Mouse (Mus musculus) embryonic facial prominence, embryonic 10.5 days (tissue): Measurements from ENCODE around the gene Zfp956. TPM values are rescaled to one million over a fixed set of nuclear protein-coding genes. Genes with fewer than 3 reads are reported as not detected.
"Not testable (repeated sequence)": the region's sequence is repeated elsewhere in the genome, so short reads cannot be mapped to it uniquely, and the experiment has no call there.

Experiments
- DNase-seq: peaks from one replicate; pipeline ENCODE4 v3.0.0-alpha.2; 2017; ENCODE audit warnings: low spot score
- H3K27ac ChIP-seq: fragments of 300-500 bp; sonication (generic); replicated peaks from 2 replicates; pipeline ENCODE4 v1.5.1; 2016; ENCODE audit warnings: mild to moderate bottlenecking
- H3K27me3 ChIP-seq: fragments of 300-500 bp; sonication (generic); replicated peaks from 2 replicates; pipeline ENCODE4 v1.6.1; 2016; ENCODE audit warnings: low read depth, mild to moderate bottlenecking; ENCODE audit not compliant: poor library complexity, severe bottlenecking
- H3K36me3 ChIP-seq: fragments of 300-500 bp; sonication (generic); replicated peaks from 2 replicates; pipeline ENCODE4 v1.6.1; 2016; ENCODE audit warnings: mild to moderate bottlenecking, moderate library complexity
- H3K4me1 ChIP-seq: fragments of 300-500 bp; sonication (generic); 2 replicates; pipeline ENCODE4 v1.6.1; 2016
- H3K4me3 ChIP-seq: fragments of 300-500 bp; sonication (generic); 2 replicates; pipeline ENCODE4 v1.5.1; 2016; ENCODE audit warnings: mild to moderate bottlenecking, moderate library complexity
- H3K9me3 ChIP-seq: fragments of 300-500 bp; sonication (generic); 2 replicates; pipeline ENCODE4 v1.6.1; 2016; ENCODE audit warnings: mild to moderate bottlenecking
- WGBS: fragments of 180-500 bp; shearing (Covaris S2); methylation state at CpG from one replicate; pipeline ENCODE4 v1.1.7; 2016; 5-methylcytosine and 5-hydroxymethylcytosine counted together
- polyA plus RNA-seq: library from polyadenylated mRNA; unstranded; fragments of >200 nt; fragmentation: Nextera tagmentation; extraction: Ambion mirVana; gene quantifications from 2 replicates; pipeline ENCODE4 v1.2.1, GENCODE M21; 2016

Zfp956 gene
- polyA plus RNA-seq, 1 experiment from 2014 or later = 9.2 TPM

DNA sequence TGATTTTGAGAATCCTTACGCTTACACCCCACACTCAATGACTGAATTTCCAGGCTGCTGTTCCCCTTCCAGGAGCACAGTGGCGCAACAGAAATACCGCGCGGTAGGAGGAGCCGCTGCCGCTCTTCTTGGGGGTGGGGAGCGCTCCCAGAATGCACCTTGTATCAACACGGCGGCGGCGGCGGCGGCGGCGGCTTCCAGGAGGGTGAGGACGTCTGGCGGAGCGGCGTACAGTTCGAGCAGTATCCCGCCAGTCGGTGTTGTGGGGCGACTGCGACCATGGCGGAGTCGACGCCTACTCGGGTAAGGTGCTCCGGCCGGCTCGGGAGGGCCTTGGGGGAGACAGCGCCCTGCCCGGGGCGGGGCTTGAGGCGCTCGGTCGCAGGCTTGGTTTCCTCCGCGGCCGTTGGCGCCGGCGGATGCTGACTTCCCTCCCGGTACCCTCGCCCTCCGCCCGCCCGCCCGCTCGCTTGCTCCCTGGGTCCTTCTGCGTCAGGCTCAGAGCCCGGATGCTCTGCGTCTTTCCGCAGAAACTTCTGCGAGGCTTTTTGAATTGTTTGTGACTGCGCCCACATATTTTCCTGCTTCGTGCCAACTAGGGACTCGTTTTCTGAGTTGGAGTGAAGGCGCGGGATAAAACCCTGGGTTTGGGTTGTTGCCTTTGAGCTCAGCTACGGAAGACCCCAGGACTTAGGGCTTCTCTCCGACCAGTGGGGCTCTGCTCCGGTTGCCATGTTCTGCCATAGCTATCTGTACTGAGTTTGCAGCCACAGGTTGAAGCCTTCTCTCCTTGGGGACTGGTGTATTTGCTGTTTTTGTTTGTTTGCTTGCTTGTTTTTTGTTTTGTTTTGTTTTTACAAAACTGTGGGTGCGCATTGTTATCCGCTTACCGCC lies 32.5 kb upstream of the Zfp956 start, which contains the start of gene Zfp212:
Gene Zfp212 (plus strand): TSS at position 30 of the 894 bp plus-strand sequence.
- Histone ChIP-seq H3K27ac (peak within 1 kb of the TSS; percentile 97), H3K4me3 (peak within 1 kb of the TSS; percentile 88), H3K4me1 (peaks cover 9% of the 10 kb centered on the region), H3K36me3 (no peaks in the 10 kb centered on the region; the same call in 1 of the 2 replicates), H3K9me3 (no peaks in the 10 kb centered on the region), H3K27me3 (no peaks in the 10 kb centered on the region)
- under 1% methylated on average over 67 of the region's 67 CpGs for WGBS
- DNase-seq = peak; percentile 94

DNA sequence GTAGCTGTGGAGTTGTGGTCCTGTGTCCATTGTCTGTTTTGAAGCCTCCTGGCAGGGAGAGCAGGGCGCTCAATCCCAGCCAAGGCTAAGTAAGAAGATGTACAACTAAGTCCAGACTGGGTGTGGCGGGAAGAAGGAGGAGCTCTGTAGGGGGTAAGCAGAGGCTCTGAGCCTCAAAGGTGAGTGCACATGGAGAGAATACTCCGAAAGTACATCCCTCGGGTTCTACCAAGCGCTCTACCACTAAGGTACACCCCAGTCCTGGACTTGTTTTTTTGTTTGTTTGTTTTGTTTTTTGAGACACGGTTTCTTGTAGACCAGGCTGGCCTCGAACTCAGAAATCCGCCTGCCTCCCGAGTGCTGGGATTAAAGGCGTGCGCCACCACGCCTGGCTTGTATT lies 10.7 kb upstream of the Zfp956 start:
- H3K4me1 ChIP-seq = peaks cover 14% of the 10 kb centered on the region
- H3K27ac ChIP-seq = peak overlapping the region; percentile 90; the same call in 1 of the 2 replicates
- H3K36me3 ChIP-seq = peaks cover 20% of the 10 kb centered on the region
- no peaks in the 10 kb centered on the region for H3K27me3 ChIP-seq
- 49% methylated on average over 12 of the region's 12 CpGs for WGBS
- DNase-seq = no peak
- 0 out of 2 replicates have a peak, but pooled peaks cover 3% of the 10 kb centered on the region for H3K9me3 ChIP-seq
- peak overlapping the region; percentile 62 for H3K4me3 ChIP-seq

DNA sequence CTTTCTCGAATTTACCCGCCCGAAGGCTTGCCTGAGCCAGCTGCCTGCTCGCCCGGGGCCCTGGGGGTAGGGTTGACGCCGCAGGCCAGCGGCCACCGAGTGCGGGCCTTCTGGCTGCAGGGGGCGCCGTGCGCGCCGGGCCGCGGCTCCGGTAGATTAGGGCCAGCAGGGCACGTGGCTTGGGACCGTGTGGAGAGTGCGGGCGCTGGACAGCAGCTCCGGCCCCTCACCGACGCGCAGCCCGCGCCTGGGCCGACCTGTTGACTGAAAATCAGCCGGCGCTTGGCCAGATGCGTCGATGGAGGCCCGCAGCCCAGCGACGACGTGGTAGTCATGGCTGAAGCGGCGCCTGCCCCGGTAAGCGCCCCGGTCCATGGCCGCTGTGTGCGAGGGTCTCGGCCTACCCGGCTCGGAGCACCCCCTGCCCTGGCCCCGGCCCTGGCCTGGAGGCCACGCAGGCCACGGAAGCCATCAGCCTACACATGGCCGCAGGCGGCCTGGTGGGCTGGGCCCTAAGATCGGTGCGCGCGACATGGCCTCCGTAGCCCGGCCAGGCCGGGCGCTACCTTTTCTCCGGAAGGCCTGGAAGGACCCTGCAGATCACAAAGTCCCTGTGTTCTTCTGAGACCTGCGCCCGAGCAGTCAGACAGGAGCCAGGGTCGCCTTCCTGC lies 10.0 kb upstream of the Zfp956 start:
- Histone ChIP-seq H3K9me3 (0 out of 2 replicates have a peak, but pooled peaks cover 3% of the 10 kb centered on the region), H3K4me1 (peaks cover 14% of the 10 kb centered on the region), H3K27me3 (no peaks in the 10 kb centered on the region), H3K36me3 (peaks cover 20% of the 10 kb centered on the region), H3K4me3 (peak overlapping the region; percentile 62), H3K27ac (peak overlapping the region; percentile 90)
- peak; percentile 87 for DNase-seq
- 8% methylated on average over 64 of the region's 64 CpGs for WGBS

DNA sequence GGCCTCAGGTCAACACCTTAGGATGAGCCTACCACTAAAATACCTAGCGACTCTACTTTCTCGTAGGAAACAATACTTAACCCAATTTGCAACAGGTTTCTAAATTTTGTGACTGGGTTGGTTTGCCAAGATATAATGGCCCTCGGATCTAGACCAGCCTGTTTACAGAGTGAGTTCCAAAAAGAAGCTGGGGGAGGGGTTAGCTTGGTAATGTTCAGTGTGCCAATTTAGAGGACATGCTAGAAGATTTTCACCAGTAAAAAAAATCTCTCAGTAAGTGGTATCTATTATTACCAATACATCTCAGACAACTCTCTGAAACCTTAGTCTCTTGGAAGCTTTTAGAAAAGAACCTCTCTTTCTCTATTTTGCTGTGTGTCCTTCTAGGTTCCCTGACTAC lies 9.5 kb upstream of the Zfp956 start:
- H3K9me3 ChIP-seq = 0 out of 2 replicates have a peak, but pooled peaks cover 3% of the 10 kb centered on the region
- DNase-seq = no peak
- H3K36me3 ChIP-seq = peaks cover 20% of the 10 kb centered on the region
- peak overlapping the region; percentile 90 for H3K27ac ChIP-seq
- H3K4me1 ChIP-seq = peaks cover 14% of the 10 kb centered on the region
- 80% methylated on average over 3 of the region's 3 CpGs for WGBS
- H3K27me3 ChIP-seq = no peaks in the 10 kb centered on the region
- H3K4me3 ChIP-seq = peak overlapping the region; percentile 62

DNA sequence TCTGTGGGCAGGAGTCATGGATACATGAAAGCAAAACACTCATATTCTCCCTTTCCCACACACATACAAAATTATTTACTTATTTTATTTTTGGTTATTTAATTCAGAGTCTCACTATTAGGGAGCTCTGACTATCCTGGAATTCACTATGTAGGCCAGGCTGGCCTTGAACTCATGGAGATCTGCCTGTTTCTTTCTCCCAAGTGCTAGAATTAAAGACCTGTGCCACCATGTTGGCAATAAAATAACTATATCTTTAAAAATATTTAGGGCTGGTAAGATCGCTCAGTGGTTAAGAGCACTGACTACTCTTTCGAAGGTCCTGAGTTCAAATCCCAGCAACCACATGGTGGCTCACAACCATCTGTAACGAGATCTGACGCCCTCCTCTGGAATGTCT lies 5.8 kb upstream of the Zfp956 start:
- Histone ChIP-seq H3K27me3 (0 out of 2 replicates have a peak, but pooled peaks cover 8% of the 10 kb centered on the region), H3K4me1 (peaks cover 13% of the 10 kb centered on the region), H3K9me3 (0 out of 2 replicates have a peak, but pooled peaks cover 3% of the 10 kb centered on the region), H3K4me3 (no peak overlapping the region), H3K36me3 (peaks cover 26% of the 10 kb centered on the region), H3K27ac (no peak overlapping the region)
- 91% methylated on average over 4 of the region's 4 CpGs for WGBS
- DNase-seq = no peak

DNA sequence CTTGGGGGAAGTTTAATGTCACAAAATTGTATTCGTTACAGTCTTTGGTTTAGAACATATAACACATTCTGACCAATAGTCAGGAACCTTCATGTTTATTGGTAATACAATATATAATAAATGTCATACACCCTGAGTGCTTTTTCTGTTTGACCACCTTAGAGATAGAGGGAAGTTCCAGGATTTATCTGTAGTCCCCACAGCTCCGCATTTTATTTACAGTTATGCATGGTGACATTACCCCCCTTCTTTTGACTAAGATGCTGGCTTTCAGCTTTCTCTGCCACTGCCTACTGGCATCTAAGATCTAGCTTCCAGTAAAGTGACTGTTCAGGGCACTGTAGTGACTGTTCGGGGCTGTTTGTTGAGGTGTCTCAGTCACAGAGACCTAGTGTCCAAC lies 1.2 kb downstream of the Zfp956 start:
- Histone ChIP-seq H3K27me3 (0 out of 2 replicates have a peak, but pooled peaks cover 8% of the 10 kb centered on the region), H3K4me3 (peak overlapping the region; percentile 68; the same call in 1 of the 2 replicates)

DNA sequence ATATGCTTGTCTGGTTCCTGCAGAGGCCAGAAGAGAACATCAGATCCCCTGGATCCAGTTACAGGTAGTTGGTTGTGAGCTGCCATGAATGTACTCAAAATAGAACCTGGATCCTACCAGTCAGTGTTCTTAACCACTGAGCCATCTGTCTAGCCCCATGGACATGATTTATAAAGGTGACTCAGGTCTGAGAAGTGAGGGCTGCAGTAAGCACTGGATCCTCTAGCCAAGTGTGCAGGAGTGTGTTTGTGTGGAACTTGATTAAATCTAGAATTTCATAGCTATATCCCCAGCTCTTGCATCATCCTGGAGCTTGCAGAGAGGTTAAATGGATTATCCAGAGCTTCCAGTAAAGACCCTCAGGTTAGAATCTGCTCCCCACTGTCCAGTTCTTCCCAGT lies 4.6 kb downstream of the Zfp956 start:
- no peak for DNase-seq
- no peaks in the 10 kb centered on the region for H3K9me3 ChIP-seq
- peaks cover 56% of the 10 kb centered on the region for H3K36me3 ChIP-seq
- H3K4me3 ChIP-seq = no peak overlapping the region
- peaks cover 12% of the 10 kb centered on the region for H3K4me1 ChIP-seq
- no peaks in the 10 kb centered on the region for H3K27me3 ChIP-seq
- no peak overlapping the region for H3K27ac ChIP-seq

More for the DNA sequence above, 1.2 kb downstream of the Zfp956 start:
- WGBS = 93% methylated on average over 3 of the region's 3 CpGs
- Histone ChIP-seq H3K9me3 (no peaks in the 10 kb centered on the region), H3K4me1 (peaks cover 13% of the 10 kb centered on the region), H3K36me3 (peaks cover 33% of the 10 kb centered on the region), H3K27ac (no peak overlapping the region)
- DNase-seq = no peak

DNA sequence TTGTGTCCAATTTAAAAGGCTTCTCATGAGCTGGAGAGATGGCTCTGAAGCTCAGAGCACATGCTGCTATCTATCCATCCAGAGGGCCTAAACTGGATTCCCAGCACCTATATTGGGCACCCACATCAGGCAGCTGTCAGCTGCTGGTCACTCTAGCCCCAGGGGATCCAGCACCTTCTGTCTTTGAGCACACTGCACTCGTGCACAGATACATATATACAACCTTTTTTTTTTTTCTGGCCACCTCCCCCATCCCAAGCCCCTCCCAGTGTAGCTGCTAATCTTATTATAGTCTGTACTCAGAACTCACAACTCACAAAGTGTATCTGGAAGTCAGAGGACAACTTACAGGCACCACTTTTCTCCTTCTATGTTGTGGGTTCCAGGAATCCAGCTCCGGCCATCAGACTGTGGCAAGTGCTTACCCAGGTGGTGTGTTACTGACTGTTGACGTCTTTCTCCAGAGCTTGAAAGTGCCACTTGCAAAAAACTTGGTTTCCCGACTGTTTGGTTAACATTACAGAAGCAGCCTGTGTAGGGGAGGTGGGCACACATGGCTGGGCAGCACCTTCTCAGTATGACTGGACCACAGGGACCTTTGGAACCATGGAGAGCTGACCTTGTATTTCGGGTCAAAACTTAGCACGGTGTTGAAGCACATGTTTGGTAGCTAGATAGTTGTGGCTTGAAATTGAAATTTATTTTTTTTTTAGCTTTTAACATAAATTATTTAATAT lies 7.7 kb downstream of the Zfp956 start:
- Histone ChIP-seq H3K9me3 (no peaks in the 10 kb centered on the region), H3K27ac (no peak overlapping the region), H3K4me1 (no peaks in the 10 kb centered on the region), H3K27me3 (no peaks in the 10 kb centered on the region), H3K36me3 (peaks cover 82% of the 10 kb centered on the region), H3K4me3 (no peak overlapping the region)
- WGBS = 89% methylated on average over 6 of the region's 6 CpGs
- DNase-seq = no peak

DNA sequence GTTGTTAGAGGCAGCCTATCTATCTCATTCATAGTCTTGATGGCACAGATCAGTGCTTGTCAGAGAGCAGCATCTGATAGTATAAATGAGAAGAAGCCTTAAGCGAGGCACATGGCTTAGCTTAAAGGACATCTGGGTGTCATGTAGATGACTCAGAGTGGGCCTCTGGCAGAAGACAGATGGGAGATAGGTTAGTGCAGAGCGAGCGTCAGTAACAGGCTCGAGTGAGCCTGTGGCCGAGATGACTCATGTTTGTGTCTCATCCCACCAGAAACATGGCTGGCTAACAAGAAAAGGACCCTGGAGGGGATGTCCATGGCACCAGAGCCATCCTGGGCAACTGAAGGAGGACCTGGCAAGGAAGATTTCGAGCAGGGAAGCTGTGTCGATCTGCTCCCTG lies 9.9 kb downstream of the Zfp956 start:
- Histone ChIP-seq H3K4me1 (no peaks in the 10 kb centered on the region), H3K9me3 (no peaks in the 10 kb centered on the region), H3K27me3 (no peaks in the 10 kb centered on the region), H3K36me3 (peaks cover 65% of the 10 kb centered on the region), H3K4me3 (no peak overlapping the region), H3K27ac (no peak overlapping the region)
- DNase-seq = no peak
- 92% methylated on average over 7 of the region's 7 CpGs for WGBS

DNA sequence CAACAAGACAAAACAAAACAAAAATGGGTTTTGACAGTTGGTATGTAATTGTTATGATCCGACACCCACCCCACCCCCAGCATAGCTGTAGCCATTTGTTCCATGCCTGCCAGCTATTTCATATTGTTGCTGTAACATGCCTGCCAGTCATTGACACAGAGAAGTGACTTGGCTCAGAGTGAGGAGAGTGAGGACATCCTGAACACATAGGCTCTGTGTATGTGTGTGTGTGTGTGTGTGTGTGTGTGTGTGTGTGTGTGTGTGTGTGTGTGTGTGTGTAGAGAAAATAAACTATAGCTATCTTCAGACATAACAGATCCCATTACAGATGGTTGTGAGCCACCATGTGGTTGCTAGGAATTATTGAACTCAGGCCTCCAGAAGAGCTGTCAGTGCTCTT lies 15.0 kb downstream of the Zfp956 start:
- not testable (repeated sequence) for H3K9me3 ChIP-seq, H3K4me3 ChIP-seq, DNase-seq, H3K4me1 ChIP-seq, H3K27ac ChIP-seq, H3K27me3 ChIP-seq
- WGBS = 84% methylated on average over 1 of the region's 1 CpGs
- peaks cover 27% of the 10 kb centered on the region for H3K36me3 ChIP-seq

DNA sequence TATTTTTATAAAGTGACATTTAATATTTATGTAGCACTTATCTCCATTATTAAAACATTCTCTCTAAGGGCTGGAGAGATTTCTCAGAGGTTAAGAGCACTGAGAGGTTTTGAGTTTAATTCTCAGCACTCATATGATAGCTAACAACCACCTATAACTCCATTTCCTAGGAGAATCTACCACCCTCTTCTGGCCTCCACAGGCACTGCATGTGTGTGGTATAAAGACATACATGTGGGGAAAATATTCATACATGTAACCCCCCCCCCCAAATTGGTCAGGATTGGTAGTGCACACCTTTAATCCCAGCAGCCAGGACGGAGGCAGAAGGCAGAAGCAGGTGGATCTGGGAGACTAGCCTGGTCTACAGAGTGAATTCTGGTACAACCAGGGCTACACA lies 21.4 kb downstream of the Zfp956 start:
- 88% methylated on average over 1 of the region's 1 CpGs for WGBS
- no peaks in the 10 kb centered on the region for H3K27me3 ChIP-seq

DNA sequence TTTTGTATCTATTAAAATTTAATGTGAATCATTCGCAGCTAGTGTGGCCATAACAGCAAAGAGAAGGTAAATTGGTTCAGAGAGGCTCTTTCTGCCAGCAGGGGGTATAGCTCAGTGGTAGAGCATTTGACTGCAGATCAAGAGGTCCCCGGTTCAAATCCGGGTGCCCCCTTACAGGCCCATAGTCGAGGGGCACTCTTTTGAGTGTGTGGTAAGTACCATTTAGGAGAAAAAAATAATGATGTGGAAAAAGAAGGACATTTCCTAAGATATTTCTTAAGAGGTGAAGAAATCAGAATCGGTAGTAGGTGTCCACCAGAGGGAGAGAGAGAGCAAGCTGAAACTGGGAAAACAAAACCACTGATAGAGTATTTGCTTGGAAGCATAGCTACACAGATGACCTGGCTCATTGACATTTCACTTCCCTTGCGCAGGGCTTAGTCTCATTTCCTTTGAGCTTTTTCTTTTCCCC lies 25.7 kb downstream of the Zfp956 start:
- WGBS = 15% methylated on average over 6 of the region's 6 CpGs
- Histone ChIP-seq H3K27me3 (no peaks in the 10 kb centered on the region), H3K36me3 (no peaks in the 10 kb centered on the region), H3K4me1 (0 out of 2 replicates have a peak, but pooled peaks cover 2% of the 10 kb centered on the region), H3K27ac (no peak overlapping the region), H3K9me3 (no peaks in the 10 kb centered on the region), H3K4me3 (no peak overlapping the region)
- peak; percentile 80 for DNase-seq

More for the DNA sequence above, 21.4 kb downstream of the Zfp956 start:
- Histone ChIP-seq H3K4me3 (no peak overlapping the region), H3K9me3 (no peaks in the 10 kb centered on the region), H3K36me3 (no peaks in the 10 kb centered on the region), H3K4me1 (no peaks in the 10 kb centered on the region), H3K27ac (no peak overlapping the region)
- no peak for DNase-seq
